In the genomic region with DNA sequence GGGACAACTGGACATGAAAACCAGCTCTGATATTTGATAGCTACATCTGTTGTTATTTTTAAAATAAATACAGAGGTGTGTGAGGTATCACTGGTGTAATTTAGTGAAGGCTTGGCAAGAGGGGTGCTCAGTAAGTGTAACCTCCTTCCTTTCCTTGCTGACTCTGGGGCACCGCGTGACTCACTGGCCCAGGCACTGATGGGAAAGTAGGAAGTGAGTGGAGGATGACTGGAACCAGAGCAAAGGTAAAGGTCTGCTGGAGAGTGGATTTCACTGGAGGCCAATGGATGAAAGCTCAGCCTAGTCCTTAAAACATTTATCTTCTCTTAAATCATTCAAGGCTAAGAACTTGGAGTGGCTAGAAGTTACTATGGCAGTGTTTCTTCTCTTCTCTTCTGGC, we compare ENCODE assay signal across 21 mouse cellular contexts.
"Had no signal": no experiment of that assay in that cellular context is flagged by ENCODE, and none has a peak within 500 bp of the region (broad histone marks: within the 10 kb centered on the region; RNA-seq: fewer than 3 reads in every experiment).

No protein-coding gene starts in this region.

- H3K4me2 ChIP-seq: kidney, embryonic 15.5 days; limb, embryonic 12.5 days; limb, embryonic 15.5 days; liver, embryonic 11.5 days; lung, embryonic 14.5 days; midbrain, embryonic 12.5 days; midbrain, embryonic 15.5 days; neural tube, embryonic 12.5 days; neural tube, embryonic 15.5 days had no signal

- H3K27me3 ChIP-seq: kidney, embryonic 15.5 days; limb, embryonic 12.5 days; limb, embryonic 15.5 days; midbrain, embryonic 12.5 days; midbrain, embryonic 15.5 days; neural tube, embryonic 12.5 days; neural tube, embryonic 15.5 days had no signal

- H3K4me1 ChIP-seq: kidney, embryonic 15.5 days; limb, embryonic 12.5 days; midbrain, embryonic 12.5 days; midbrain, embryonic 15.5 days; neural tube, embryonic 12.5 days had no signal

- DNase-seq: kidney, adult 18-20 months; kidney, postnatal 10 days; left cerebral cortex, postnatal 4 days; liver, postnatal 0 days; lung, embryonic 14.5 days; right cerebral cortex, adult 18-20 months; right cerebral cortex, postnatal 14 days; right cerebral cortex, postnatal 4 days; thymus, adult 18-20 months; thymus, postnatal 36 days had no signal

- H3K9ac ChIP-seq: kidney, embryonic 15.5 days; limb, embryonic 12.5 days; limb, embryonic 15.5 days; liver, embryonic 14.5 days; liver, postnatal 0 days; lung, embryonic 14.5 days; midbrain, embryonic 12.5 days; midbrain, embryonic 15.5 days; neural tube, embryonic 12.5 days; neural tube, embryonic 15.5 days had no signal

- H3K27ac ChIP-seq: kidney, embryonic 15.5 days; limb, embryonic 12.5 days; liver, embryonic 14.5 days; macrophage; midbrain, embryonic 12.5 days; midbrain, embryonic 15.5 days; neural tube, embryonic 12.5 days had no signal

- H3K4me3 ChIP-seq: kidney, embryonic 15.5 days; limb, embryonic 12.5 days; limb, embryonic 15.5 days; midbrain, embryonic 12.5 days; midbrain, embryonic 15.5 days; neural tube, embryonic 12.5 days; neural tube, embryonic 15.5 days had no signal

- H3K9me3 ChIP-seq: kidney, embryonic 15.5 days; limb, embryonic 12.5 days; limb, embryonic 15.5 days; midbrain, embryonic 12.5 days; midbrain, embryonic 15.5 days; neural tube, embryonic 12.5 days; neural tube, embryonic 15.5 days had no signal

- ATAC-seq: liver, postnatal 0 days; lung, postnatal 0 days; midbrain, embryonic 15.5 days had no signal
